Mouse (Mus musculus): ENCODE measurements at regions not wholly inside any gene's neighbourhood (a gene's known extent, or its start where the extent isn't known, plus 50 kb on each side); places are given as distances from the start of the nearest gene placed in this dataset.

DNA sequence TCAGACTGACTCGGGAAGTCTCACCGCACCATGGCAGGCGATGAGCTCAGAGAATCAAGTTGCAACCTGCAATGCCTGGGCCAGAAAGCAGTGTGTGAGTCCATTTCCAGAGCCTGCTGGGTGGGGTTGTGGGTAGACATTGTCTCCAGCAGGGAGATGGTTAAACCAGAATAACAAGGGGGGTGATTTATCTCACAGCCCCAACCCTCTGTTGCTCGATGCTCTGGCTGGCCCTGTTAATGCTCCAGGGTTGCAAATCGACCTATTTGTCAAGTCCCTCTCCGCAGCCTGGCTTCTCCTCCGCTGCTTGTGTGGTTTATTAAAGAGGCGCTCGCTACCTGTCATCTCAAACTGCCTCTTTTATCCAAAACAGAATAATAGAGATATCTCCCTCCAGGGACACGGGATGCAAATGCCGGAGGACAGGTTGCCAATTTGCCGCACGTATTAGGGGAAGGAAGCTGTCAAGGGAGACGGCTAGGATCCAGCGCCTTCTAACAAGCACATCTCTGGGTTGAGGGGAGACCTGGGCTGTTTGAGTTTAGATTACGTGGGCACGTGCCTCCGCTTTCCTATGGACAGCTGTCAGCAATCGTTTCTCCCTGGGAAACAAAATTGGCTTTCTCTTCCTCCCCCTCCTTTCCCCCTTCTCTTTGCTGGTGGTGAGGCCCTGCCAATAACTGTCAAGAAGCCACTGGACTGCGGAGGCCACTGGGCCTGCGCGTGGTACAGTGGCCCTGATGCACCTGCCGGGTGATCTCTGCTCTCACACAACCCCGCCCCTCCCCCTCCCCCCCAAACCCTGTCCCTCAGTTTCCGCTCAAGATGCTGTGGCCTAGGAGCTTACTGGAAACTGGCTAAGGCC lies 57.4 kb upstream of the Pitx1 start:
- no peak for DNase-seq (ENCODE audit: extremely low spot score, low read depth, low spot score)

DNA sequence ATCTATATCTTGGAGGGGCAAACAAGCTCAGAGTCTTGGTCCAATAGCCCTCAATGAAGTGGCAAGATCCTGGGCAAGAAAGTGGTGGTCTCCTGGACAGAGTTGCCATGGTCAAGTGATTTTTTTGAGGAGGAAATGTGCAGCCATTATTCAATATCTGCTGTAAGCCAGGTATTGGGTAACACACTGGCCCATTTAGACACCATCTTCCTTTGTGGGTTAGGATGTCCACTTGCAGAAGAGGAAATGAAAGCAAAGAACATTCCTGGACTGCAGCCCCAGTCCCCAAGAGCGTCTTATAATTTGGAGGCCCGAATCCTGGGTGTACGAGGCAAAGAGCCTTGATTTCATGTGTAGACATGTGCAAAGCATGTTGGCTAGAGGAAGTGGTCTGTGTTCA lies 56.3 kb upstream of the Pitx1 start:
- DNase-seq (ENCODE audit: extremely low spot score, low read depth, low spot score): no peak

DNA sequence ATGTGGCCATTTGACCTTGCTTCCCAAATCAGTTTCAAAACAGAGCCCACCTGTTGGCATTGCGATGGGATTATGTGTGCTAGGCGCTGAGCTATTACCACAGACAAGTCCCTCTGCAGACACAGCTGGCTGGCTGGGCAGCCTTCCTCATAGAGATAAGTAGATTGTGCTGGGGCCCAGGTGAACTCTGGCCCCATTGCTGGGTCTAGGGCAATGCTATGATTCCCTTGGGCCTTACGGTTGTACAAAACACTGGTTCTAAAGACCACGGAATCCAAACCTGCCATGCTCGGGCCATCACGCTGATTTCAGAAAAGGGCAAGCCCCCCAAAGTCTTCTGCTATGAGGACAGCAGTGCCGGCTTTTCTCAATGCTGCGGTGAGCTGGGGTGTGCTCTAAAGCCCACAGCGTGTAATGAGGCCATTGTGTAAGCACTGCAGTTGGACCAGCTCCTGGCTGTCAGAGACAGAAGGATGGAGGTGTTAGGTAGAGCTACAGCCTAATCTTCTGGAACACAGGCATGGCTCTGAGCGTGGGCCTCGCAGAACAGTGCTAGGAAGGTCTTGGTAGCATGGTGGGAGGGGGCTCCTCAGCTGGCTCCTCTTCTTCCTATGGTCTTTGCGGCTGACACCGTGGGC lies 51.2 kb upstream of the Pitx1 start:
- no peak for DNase-seq (ENCODE audit: extremely low spot score, low read depth, low spot score)
